Mouse (Mus musculus) bone marrow macrophage, adult 2 months (primary cell): Measurements from ENCODE around the gene Tns3.

Source experiments
- CTCF ChIP-seq: IDR thresholded peaks from 2 replicates; pipeline ENCODE4 v1.5.1; 2012; ENCODE audit warnings: low read depth, mild to moderate bottlenecking, low read length, moderate library complexity
- POLR2A ChIP-seq: IDR thresholded peaks from 2 replicates; pipeline ENCODE4 v1.6.1; 2012; ENCODE audit warnings: mild to moderate bottlenecking, low read depth, low read length, borderline replicate concordance

DNA sequence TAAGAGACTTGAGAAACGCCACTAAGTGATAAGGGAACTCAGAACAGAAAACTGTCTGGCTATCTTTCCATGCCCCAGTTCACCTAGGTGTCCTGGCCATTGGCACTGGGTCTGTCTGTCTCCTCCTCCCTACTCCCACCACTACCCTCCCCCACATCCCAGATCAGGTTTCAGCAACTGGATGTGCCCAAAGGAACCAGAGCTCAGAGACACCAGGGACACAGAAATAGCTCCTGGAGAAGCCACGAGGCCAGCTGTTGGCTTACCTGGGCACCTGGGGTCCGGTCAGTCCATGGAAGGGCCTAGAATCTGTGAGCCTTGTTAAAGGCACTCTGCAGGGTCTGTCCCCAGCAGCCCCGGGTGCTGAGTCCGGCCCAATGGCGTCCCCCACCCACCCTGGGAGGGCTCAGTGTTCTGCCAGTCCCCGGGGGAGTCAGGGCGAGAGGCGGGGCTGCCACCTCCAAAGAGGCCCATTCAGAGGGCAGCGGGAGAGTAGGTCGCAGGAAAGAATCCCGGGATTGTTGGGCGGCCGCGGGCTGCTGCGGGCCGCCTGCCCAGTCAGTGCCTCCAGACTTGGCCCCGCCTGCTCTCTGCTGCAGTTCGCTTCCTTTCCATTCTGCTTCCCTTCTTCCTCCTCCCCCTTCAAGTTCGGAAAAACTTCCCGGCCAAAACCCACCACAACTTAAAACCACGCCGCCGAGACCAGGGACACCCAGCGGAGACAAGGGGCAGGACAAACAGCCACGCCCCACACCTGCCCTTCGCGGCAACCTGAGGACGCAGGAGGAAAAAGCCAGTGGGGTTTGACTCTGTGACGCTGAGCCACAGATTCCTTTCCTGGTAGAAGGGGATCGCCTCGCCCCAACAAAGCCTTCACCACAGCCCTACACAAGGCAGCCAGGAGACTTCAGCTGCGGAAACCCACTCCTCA is 195.9 kb downstream of the Tns3 start:
- no peak for TF ChIP-seq CTCF
- TF ChIP-seq POLR2A: no peak
